Mouse (Mus musculus) cerebellum, adult 2 months (tissue): ENCODE measurements around the gene Rora.

Source experiments
- CTCF ChIP-seq: fragments of 200-500 bp; IDR thresholded peaks from 2 replicates; pipeline ENCODE4 v1.5.1; 2011; ENCODE audit warnings: low read depth, mild to moderate bottlenecking, control low read depth, low read length, moderate library complexity, borderline replicate concordance; ENCODE audit not compliant: insufficient read depth
- POLR2A ChIP-seq: fragments of 200-500 bp; IDR thresholded peaks from 2 replicates; pipeline ENCODE4 v1.6.1; 2011; ENCODE audit warnings: low read length, control low read depth, borderline replicate concordance; ENCODE audit not compliant: insufficient read depth

DNA sequence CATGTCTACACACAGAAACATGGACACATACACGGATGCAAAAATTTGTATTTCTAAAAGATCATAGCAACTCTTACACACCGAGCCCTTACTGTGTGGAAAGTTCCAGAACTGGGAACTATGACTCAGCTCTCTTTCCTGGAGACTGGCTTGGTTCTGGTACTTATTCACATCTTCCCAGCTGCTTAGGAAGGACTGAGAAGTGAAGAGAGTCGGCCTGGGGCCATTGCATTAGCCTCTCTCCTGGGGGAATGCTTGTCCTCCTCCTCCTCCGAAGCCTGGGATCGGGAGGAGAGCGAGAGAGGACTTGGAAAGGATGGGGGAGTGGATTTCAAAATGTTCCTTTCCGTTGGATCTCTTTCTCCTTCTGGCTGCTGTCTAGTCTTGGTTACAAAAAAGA is 511.1 kb downstream of the Rora start:
- TF ChIP-seq CTCF, result no peak
- TF ChIP-seq POLR2A, result no peak
